Mouse (Mus musculus) intestine, postnatal 0 days (tissue): ENCODE results near the gene Dalrd3. TPM values are rescaled to one million over a fixed set of nuclear protein-coding genes. Genes with fewer than 3 reads are reported as not detected.

ENCODE experiments used
- ATAC-seq: fragments of 200-750 bp; cut with Nextera tagmentation; 2 replicates; pipeline ENCODE4 v1.8.0; 2017; ENCODE audit warnings: mild to moderate bottlenecking, moderate TSS enrichment, moderate library complexity
- H3K27ac ChIP-seq: fragments of 300-500 bp; sonication (generic); 2 replicates; pipeline ENCODE4 v1.5.1; 2014; ENCODE audit warnings: mild to moderate bottlenecking, low read depth, low read length, moderate library complexity
- H3K27me3 ChIP-seq: fragments of 300-500 bp; sonication (generic); replicated peaks from 2 replicates; pipeline ENCODE4 v1.6.1; 2014; ENCODE audit warnings: low read length, mixed read lengths; ENCODE audit not compliant: control insufficient read depth, insufficient read depth
- H3K36me3 ChIP-seq: fragments of 300-500 bp; sonication (generic); 2 replicates; pipeline ENCODE4 v1.6.1; 2014; ENCODE audit warnings: mild to moderate bottlenecking, moderate library complexity; ENCODE audit not compliant: control insufficient read depth, insufficient read depth
- H3K4me1 ChIP-seq: fragments of 300-500 bp; sonication (generic); replicated peaks from 2 replicates; pipeline ENCODE4 v1.6.1; 2014; ENCODE audit warnings: antibody characterized with exemption, low read length, mixed read lengths; ENCODE audit not compliant: control insufficient read depth, insufficient read depth
- H3K4me2 ChIP-seq: fragments of 300-500 bp; sonication (generic); replicated peaks from 2 replicates; pipeline ENCODE4 v1.6.1; 2014; ENCODE audit warnings: low read depth, mild to moderate bottlenecking, moderate library complexity
- H3K4me3 ChIP-seq: fragments of 300-500 bp; sonication (generic); 2 replicates; pipeline ENCODE4 v1.5.1; 2014; ENCODE audit warnings: low read depth, low read length
- H3K9ac ChIP-seq: fragments of 300-500 bp; sonication (generic); 2 replicates; pipeline ENCODE4 v1.6.1; 2014; ENCODE audit warnings: mild to moderate bottlenecking, low read depth, low read length
- H3K9me3 ChIP-seq: fragments of 300-500 bp; sonication (generic); 2 replicates; pipeline ENCODE4 v1.6.1; 2016; ENCODE audit warnings: mixed run types; ENCODE audit not compliant: control insufficient read depth
- CTCF ChIP-seq: sonication (generic); IDR thresholded peaks from 2 replicates; pipeline ENCODE4 v1.5.1; 2016; ENCODE audit warnings: low read depth, mild to moderate bottlenecking, control low read depth, antibody characterized with exemption, moderate library complexity
- WGBS: fragments of 180-500 bp; shearing (Covaris S2); extraction: QIAGEN DNeasy Blood & Tissue Kit; methylation state at CpG from one replicate; pipeline ENCODE4 v1.1.7; 2014; 5-methylcytosine and 5-hydroxymethylcytosine counted together
- polyA plus RNA-seq: library from polyadenylated mRNA; unstranded; fragments of >200 nt; fragmentation: Nextera tagmentation; extraction: Ambion mirVana; gene quantifications from 2 replicates; pipeline ENCODE4 v1.2.1, GENCODE M21; 2015

Gene Dalrd3
- polyA plus RNA-seq, 1 experiment from 2014 or later, result 38.3 TPM

DNA sequence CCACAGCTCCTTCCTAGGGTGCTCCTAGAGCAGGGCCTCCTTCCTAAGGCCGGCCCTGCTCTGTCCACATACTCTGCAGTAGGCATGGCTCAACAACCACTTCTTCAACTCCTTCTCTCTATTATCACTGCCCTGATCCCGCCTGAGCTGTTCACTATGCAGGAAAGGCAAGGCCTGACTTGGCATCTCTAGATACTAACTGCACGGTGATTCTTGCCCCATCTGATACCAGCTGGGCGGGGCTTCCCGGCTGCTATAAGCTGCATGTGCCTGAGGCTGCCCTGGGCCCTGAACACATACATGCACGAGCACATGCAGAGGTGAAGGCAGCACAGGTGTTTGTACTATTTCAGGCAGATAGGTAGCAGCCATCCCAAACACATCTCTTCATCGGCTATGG lies 5.6 kb upstream of the Dalrd3 start:
- no peak for TF ChIP-seq CTCF
- H3K9ac ChIP-seq, result no peak overlapping the region
- WGBS, result 57% methylated on average over 7 of the region's 7 CpGs
- peaks cover 25% of the 10 kb centered on the region; the same call in 1 of the 2 replicates for H3K36me3 ChIP-seq
- ATAC-seq, result no peak
- no peak overlapping the region for H3K4me2 ChIP-seq
- H3K4me1 ChIP-seq, result peaks cover 9% of the 10 kb centered on the region; the same call in 1 of the 2 replicates
- H3K27me3 ChIP-seq, result no peaks in the 10 kb centered on the region
- no peaks in the 10 kb centered on the region for H3K9me3 ChIP-seq
- no peak overlapping the region for H3K4me3 ChIP-seq
- H3K27ac ChIP-seq, result peak overlapping the region; percentile 41; the same call in 1 of the 2 replicates

DNA sequence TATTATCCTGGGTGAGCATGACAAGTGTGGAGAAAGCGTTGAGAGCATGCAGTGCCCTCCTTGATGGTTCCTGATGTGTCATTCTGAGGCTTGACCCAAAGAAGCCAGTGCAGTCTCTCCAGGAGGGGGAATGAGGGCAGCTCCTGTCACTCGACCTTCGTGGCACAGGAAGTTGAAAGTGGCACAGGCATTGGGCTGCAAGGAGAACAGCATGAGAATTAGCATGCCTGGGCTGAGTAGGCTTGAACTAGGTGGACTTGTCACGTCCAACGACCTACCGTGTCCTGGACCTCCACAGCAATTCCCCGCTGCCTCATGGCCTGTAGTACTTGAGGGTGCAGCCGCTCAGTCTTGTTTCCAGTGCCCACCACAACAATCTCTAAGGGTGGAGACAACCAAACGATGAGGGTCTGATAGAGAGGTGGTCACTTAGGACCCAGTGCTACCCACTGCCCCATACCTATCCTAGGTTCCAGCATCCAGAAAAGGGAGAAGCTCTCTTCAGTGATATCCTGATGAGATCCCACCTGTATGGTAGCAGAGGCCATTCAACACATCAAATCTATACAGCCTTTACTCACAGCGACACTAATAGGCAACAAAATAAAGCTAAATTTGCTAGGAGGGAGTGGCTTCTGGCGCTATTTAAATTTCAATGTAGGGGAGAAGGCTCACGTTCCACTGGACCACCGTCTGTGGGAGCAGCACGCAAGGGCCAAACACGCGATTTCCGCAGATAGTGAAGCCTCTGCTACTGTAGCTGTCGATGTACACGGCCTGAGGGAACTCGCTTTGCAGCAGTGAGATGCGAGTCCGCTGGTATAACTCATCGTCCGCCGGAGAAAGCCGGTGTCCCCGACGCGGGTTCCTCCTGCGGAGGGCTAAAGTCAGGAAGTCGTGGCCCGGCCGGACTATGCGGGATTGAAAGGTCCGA lies 3.5 kb upstream of the Dalrd3 start:
- Histone ChIP-seq H3K9me3 (no peaks in the 10 kb centered on the region), H3K9ac (peak overlapping the region; percentile 72), H3K4me3 (peak overlapping the region; percentile 69), H3K4me2 (peak overlapping the region; percentile 98), H3K27me3 (no peaks in the 10 kb centered on the region), H3K36me3 (peaks cover 24% of the 10 kb centered on the region), H3K27ac (peak overlapping the region; percentile 91), H3K4me1 (peaks cover 12% of the 10 kb centered on the region; the same call in 1 of the 2 replicates)
- no peak for TF ChIP-seq CTCF
- WGBS, result 10% methylated on average over 35 of the region's 35 CpGs
- ATAC-seq, result no peak

DNA sequence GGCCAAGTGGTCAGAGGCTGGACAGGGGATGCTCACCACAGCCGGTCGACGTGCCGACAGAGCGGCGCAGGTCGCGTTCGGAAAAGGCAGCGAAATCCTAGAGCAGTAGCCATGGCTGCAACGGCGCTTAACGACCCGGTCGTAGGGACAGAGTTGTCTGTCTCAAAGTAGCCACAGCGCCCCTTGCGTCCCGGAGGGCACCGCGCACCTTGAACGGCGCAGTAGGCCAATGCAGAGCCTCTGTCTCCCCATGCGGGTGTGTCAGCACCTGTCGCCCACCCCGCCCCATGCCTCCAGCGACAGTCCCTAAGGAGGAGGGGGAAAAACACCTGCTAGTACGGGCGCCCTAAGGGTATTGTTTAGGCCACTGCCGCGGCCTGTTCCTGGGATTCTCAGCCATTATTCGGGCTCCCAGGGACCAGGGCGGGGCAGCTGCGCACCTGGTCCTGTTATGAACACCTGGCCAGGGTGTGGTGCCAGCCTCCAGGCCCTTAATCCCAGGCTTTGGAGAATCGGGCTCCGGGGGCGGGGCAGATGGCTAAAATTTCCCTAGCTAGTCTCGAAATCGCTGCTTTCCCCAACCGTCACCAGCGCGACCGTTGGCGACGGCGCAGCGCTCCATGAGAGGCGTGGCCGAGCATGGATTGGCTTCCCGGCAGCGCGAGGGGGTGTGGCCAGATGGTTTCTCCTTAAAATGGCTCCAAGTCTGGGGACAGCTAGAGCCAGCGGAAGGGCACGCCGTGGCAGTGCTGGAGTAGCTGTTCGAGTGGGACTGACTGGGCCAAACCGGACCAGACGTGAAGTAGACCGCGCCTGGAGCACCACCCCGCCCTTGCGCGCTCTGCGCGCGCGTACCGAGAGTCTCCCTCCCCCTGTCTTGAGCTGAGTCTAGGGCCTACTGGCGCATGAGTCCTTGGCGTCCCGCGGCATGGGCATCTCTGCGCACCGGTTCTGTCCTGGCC lies 2.6 kb upstream of the Dalrd3 start, which contains the start of gene Ndufaf3:
TSS of gene Ndufaf3 (minus strand) at position 620 of the 962 bp plus-strand sequence.
- peaks cover 12% of the 10 kb centered on the region; the same call in 1 of the 2 replicates for H3K4me1 ChIP-seq
- H3K4me2 ChIP-seq, result peak within 1 kb of the TSS; percentile 98
- ATAC-seq, result peak; percentile 83
- peaks cover 28% of the 10 kb centered on the region for H3K36me3 ChIP-seq
- peak within 1 kb of the TSS; percentile 91 for H3K27ac ChIP-seq
- peak within 1 kb of the TSS; percentile 72 for H3K9ac ChIP-seq
- TF ChIP-seq CTCF, result peak; percentile 97
- peak within 1 kb of the TSS; percentile 69 for H3K4me3 ChIP-seq
- H3K27me3 ChIP-seq, result no peaks in the 10 kb centered on the region
- under 1% methylated on average over 69 of the region's 73 CpGs for WGBS
- no peaks in the 10 kb centered on the region for H3K9me3 ChIP-seq

DNA sequence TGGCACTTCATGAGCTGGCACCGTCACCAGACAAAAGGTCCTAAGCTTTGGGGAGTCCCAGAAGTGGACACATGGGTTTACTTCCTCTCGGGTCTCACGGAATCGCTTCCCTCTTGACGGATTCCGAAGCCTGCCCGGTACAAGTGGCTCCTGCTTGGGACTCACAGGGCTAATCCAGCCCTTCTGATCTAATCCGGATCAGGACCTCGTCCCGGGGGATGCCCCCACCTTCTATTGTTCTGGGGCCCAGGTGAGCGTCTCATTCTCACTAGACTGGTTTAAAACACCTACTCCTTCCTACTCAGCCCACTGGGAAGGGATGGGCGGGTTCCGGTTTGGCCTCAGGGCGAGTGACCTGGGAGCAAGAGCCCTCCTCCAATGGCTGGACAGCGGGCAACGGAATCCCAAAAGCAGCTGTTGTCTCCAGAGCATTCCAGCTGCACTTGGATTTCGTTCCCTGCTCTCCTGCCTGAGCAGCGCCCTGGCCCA lies 1.7 kb upstream of the Dalrd3 start:
- Histone ChIP-seq H3K27ac (peak overlapping the region; percentile 91), H3K27me3 (no peaks in the 10 kb centered on the region), H3K36me3 (peaks cover 36% of the 10 kb centered on the region), H3K4me1 (peaks cover 12% of the 10 kb centered on the region; the same call in 1 of the 2 replicates), H3K9me3 (no peaks in the 10 kb centered on the region), H3K9ac (peak overlapping the region; percentile 72), H3K4me2 (peak overlapping the region; percentile 98), H3K4me3 (peak overlapping the region; percentile 69)
- no peak for TF ChIP-seq CTCF
- 8% methylated on average over 18 of the region's 18 CpGs for WGBS
- ATAC-seq, result no peak

DNA sequence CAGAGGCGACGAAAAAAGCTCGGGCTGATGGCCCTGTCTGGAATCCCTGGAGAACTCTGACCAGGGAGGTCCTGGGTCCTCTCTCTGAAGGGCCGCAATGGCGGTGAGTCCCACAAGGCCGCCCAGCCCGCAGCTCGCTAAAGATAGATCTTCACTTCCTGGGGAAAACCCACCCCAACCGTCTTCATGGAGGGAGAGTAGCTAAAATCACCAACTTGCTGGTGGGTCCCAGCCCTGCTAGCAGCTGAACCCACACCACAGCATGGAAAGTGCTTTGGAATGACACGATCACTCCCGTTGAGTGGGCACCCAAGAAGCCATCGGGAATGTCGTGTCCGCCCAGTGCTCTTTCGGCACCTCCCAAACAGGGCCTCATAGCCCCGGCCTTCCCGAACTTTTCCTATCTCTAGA lies 1.2 kb upstream of the Dalrd3 start:
- peak overlapping the region; percentile 98 for H3K4me2 ChIP-seq
- no peak for ATAC-seq
- H3K9me3 ChIP-seq, result no peaks in the 10 kb centered on the region
- TF ChIP-seq CTCF, result no peak
- WGBS, result 48% methylated on average over 17 of the region's 17 CpGs
- no peaks in the 10 kb centered on the region for H3K27me3 ChIP-seq
- peak overlapping the region; percentile 91 for H3K27ac ChIP-seq
- peaks cover 39% of the 10 kb centered on the region for H3K36me3 ChIP-seq
- H3K4me1 ChIP-seq, result peaks cover 12% of the 10 kb centered on the region; the same call in 1 of the 2 replicates
- 0 out of 2 replicates have a peak overlapping the region, but pooled peaks have one; percentile 72 for H3K9ac ChIP-seq
- peak overlapping the region; percentile 69 for H3K4me3 ChIP-seq
